Mouse (Mus musculus): ENCODE data around the gene Chsy1.

DNA sequence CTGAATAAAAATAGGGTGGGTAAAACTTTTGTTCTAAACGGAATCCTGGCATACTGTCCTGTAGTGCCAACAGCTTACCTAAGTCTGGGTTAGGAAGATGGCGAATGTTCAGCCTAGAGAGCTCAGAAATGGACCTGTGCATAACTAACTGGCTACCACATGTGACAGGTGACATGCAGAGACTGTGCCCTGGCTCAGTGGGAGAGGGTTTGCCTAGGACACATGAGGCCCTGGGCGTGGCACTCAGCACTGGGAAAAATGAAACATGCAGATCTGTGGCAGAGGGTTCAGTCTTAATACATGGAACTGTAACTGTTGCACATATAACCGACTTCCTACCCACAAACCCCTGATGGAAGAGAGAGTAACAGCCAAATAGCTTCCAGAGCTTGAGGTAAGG, 74.7 kb downstream of the Chsy1 start:
- TF ChIP-seq CTCF (conservative IDR thresholded peaks at IDR 0.05; ENCODE audit: insufficient read depth, insufficient read length, low read depth, low read length) (no peak), POLR2A (IDR thresholded peaks at IDR 0.05; ENCODE audit: low read depth, low read length) (no peak)

All from kidney, adult 2 months (tissue).